Mouse (Mus musculus) limb, embryonic 12.5 days (tissue): ENCODE measurements around the gene Stk40. TPM values are rescaled to one million over a fixed set of nuclear protein-coding genes. Genes with fewer than 3 reads are reported as not detected.
A peak's percentile ranks its signal among the peaks of the same experiment; 100 is the strongest.

Source experiments
- ATAC-seq: fragments of 200-750 bp; cut with Nextera tagmentation; 2 replicates; pipeline ENCODE4 v1.8.0; 2017; ENCODE audit warnings: low read depth, moderate TSS enrichment; ENCODE audit not compliant: insufficient number of reproducible peaks, insufficient read depth, low FRiP score, low TSS enrichment
- H3K27ac ChIP-seq: fragments of 300-500 bp; sonication (generic); 2 replicates; pipeline ENCODE4 v1.5.1; 2016; ENCODE audit warnings: mild to moderate bottlenecking, moderate library complexity
- H3K27me3 ChIP-seq: fragments of 300-500 bp; sonication (generic); 2 replicates; pipeline ENCODE4 v1.6.1; 2016; ENCODE audit warnings: mild to moderate bottlenecking, moderate library complexity
- H3K36me3 ChIP-seq: fragments of 300-500 bp; sonication (generic); 2 replicates; pipeline ENCODE4 v1.6.1; 2016; ENCODE audit warnings: mild to moderate bottlenecking, moderate library complexity
- H3K4me1 ChIP-seq: fragments of 300-500 bp; sonication (generic); replicated peaks from 2 replicates; pipeline ENCODE4 v1.6.1; 2016
- H3K4me2 ChIP-seq: fragments of 300-500 bp; sonication (generic); 2 replicates; pipeline ENCODE4 v1.6.1; 2016; ENCODE audit warnings: mild to moderate bottlenecking, moderate library complexity
- H3K4me3 ChIP-seq: fragments of 300-500 bp; sonication (generic); replicated peaks from 2 replicates; pipeline ENCODE4 v1.5.1; 2016; ENCODE audit warnings: mild to moderate bottlenecking
- H3K9ac ChIP-seq: fragments of 300-500 bp; sonication (generic); replicated peaks from 2 replicates; pipeline ENCODE4 v1.6.1; 2016; ENCODE audit warnings: mild to moderate bottlenecking, moderate library complexity
- H3K9me3 ChIP-seq: fragments of 300-500 bp; sonication (generic); 2 replicates; pipeline ENCODE4 v1.6.1; 2016; ENCODE audit warnings: mild to moderate bottlenecking, moderate library complexity
- WGBS: fragments of 180-500 bp; shearing (Covaris S2); methylation state at CpG from one replicate; pipeline ENCODE4 v1.1.7; 2016; 5-methylcytosine and 5-hydroxymethylcytosine counted together
- polyA plus RNA-seq: library from polyadenylated mRNA; unstranded; fragments of >200 nt; fragmentation: Nextera tagmentation; extraction: Ambion mirVana; gene quantifications from 2 replicates; pipeline ENCODE4 v1.2.1, GENCODE M21; 2016

The Stk40 gene
- polyA plus RNA-seq, 1 experiment from 2014 or later, result 41.1 TPM

DNA sequence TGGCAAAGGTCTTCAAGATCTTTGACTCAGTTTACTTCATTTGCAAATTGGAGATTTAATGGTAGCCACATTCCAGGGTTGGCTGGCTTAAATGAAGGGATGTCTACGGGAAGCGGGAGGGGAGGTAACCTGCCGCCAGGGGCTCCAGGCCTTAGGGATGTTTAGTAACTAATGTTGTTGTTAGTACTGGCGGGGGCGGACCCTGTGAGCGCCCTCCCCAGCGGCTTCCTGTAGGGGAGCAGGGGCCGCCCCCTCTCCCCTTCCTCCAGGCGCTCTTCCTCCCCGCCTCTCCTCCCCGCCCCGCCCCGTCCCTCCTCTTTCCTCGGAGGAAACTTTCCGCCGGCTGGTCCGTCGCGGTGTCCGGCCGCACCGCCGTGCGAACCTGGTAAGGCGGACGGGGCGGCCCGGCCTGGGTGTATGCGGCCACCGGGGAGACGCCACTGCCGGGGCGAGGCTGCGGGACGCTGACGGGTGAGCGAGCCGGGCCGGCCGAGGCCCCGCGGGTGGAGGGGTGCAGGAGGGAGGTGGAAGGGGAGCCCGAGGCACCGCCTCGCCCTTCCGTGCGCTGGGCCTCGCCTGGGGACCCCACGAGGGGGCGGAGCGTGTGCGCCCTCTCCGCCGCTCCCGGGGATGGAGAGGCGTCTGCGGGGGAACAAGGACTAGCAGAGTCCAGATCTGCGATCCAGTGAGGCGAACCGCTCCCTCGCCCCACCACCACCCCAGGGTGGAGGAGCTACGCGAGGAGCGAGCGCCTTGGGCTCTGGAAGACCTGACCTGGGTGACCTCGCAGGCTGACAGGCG is 44.6 kb downstream of the Stk40 start:
- H3K4me2 ChIP-seq, result peak overlapping the region; percentile 99
- peaks cover 15% of the 10 kb centered on the region for H3K36me3 ChIP-seq
- ATAC-seq, result no peak
- H3K4me1 ChIP-seq, result peaks cover 60% of the 10 kb centered on the region
- peak overlapping the region; percentile 80 for H3K4me3 ChIP-seq
- peak overlapping the region; percentile 98 for H3K27ac ChIP-seq
- H3K27me3 ChIP-seq, result no peaks in the 10 kb centered on the region
- H3K9ac ChIP-seq, result peak overlapping the region; percentile 92
- under 1% methylated on average over 64 of the region's 67 CpGs for WGBS
- H3K9me3 ChIP-seq, result no peaks in the 10 kb centered on the region

DNA sequence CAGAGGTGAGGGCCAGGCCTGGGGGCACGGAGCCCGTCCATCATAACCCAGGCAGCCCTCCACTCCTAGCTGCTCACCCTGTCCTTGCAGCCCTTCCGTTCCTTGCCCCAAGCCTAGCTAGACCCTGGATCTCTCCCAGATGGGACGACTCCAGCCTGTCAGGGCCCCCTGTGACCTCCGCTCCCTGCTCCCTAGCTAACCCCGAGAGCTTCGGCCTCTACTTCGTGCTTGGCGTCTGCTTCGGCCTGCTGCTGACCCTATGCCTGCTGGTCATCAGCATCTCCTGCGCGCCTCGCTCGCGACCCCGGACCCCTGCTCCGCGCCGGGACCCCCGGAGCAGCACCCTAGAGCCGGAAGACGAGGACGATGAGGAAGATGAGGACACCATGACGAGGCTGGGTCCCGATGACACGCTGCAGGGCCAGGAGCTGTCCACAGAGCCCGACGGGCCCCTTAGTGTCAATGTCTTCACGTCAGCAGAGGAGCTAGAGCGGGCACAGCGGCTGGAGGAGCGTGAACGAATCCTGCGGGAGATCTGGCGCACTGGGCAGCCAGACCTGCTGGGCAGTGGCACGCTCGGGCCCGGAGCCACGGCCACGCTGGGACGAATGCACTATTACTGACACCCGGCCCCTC is 45.4 kb downstream of the Stk40 start:
- no peak for ATAC-seq
- Histone ChIP-seq H3K4me3 (peak overlapping the region; percentile 80), H3K9me3 (no peaks in the 10 kb centered on the region), H3K4me2 (peak overlapping the region; percentile 99), H3K9ac (peak overlapping the region; percentile 92), H3K4me1 (peaks cover 60% of the 10 kb centered on the region), H3K27ac (peak overlapping the region; percentile 98), H3K27me3 (no peaks in the 10 kb centered on the region), H3K36me3 (peaks cover 15% of the 10 kb centered on the region)
- 8% methylated on average over 42 of the region's 42 CpGs for WGBS

DNA sequence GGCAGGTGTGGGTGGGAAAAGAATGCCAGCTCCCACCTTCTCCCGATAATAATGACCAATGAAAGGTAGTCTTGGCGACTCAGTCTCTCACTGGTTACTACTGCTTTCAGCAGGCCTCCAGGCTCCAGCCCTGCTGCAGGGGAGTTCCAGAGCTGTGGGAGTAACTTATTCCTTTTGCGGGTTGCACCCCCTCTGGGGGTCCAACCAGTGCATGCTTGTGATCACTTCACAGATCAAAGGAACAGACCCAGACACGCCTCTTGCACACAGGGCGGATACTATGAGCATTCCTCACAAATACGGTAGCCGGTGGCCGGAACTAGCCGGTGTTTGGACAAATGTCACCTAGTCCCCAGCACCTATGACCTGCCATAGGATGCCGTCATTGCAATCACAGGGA is 46.0 kb downstream of the Stk40 start:
- Histone ChIP-seq H3K9ac (peak overlapping the region; percentile 92), H3K27me3 (no peaks in the 10 kb centered on the region), H3K4me2 (peak overlapping the region; percentile 99), H3K9me3 (no peaks in the 10 kb centered on the region), H3K27ac (peak overlapping the region; percentile 98), H3K4me3 (peak overlapping the region; percentile 80), H3K36me3 (peaks cover 15% of the 10 kb centered on the region), H3K4me1 (peaks cover 60% of the 10 kb centered on the region)
- ATAC-seq, result peak; percentile 18
- 7% methylated on average over 10 of the region's 10 CpGs for WGBS

DNA sequence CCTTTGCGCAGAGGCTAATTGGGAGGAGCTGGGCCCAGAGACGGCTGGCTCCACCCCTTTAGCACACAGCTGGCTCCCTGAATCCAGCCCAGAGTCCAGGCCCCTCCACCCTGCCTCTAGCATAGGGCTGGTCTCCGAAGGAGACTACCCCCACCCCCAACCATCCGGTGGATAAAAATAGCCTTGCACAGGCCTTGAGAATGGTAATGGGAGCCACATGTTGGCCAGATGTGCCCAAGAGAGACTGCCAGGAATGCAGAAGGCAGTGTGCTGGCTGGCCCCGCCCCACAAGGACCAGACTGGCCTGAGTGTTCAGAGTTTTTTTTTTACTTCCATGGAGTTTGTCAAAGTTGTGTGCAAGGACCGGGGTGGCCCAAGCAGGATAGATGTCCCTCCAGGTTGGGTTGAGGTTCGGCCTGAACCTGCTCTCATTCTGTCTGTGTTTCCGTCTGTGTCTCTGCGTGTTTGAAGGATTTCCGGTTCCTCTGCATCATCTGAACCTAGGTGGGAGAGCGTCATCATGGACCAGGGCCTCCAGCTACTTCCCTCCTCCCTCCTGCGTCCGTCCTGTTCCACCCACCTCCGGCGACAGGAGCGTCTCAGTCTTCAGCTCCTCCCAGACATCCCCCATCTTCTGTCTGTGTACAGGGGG is 46.7 kb downstream of the Stk40 start:
- peak; percentile 89 for ATAC-seq
- 7% methylated on average over 16 of the region's 16 CpGs for WGBS

DNA sequence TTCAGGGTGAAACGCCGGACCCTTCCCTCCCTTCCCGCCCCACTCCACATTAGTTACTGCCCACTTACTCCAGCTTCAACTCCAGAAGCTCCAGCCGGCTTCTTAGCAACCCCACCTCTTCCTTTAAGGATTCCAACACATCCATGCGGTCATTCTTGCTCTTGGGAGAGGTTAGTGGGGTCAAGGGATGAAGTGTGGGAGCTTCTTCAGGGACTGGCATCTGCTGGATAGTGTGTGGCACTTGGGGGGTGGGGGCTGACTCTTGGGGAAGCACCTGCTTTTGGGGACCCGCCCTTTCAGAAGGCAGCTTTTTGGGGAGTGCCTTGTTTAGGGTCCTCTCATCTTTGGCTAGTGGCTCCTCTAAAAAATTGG is 47.2 kb downstream of the Stk40 start:
- peaks cover 63% of the 10 kb centered on the region for H3K4me1 ChIP-seq
- peak overlapping the region; percentile 80 for H3K4me3 ChIP-seq
- peak overlapping the region; percentile 98 for H3K27ac ChIP-seq
- peaks cover 15% of the 10 kb centered on the region for H3K36me3 ChIP-seq
- H3K27me3 ChIP-seq, result no peaks in the 10 kb centered on the region
- H3K9me3 ChIP-seq, result no peaks in the 10 kb centered on the region
- WGBS, result 38% methylated on average over 6 of the region's 6 CpGs
- H3K9ac ChIP-seq, result peak overlapping the region; percentile 50; the same call in 1 of the 2 replicates
- no peak for ATAC-seq
- peak overlapping the region; percentile 99 for H3K4me2 ChIP-seq

More for the DNA sequence above, 46.7 kb downstream of the Stk40 start:
- peak overlapping the region; percentile 98 for H3K27ac ChIP-seq
- peaks cover 62% of the 10 kb centered on the region for H3K4me1 ChIP-seq
- no peaks in the 10 kb centered on the region for H3K27me3 ChIP-seq
- peak overlapping the region; percentile 92; the same call in 1 of the 2 replicates for H3K9ac ChIP-seq
- H3K4me3 ChIP-seq, result peak overlapping the region; percentile 80
- H3K36me3 ChIP-seq, result peaks cover 15% of the 10 kb centered on the region
- H3K9me3 ChIP-seq, result no peaks in the 10 kb centered on the region
- peak overlapping the region; percentile 99 for H3K4me2 ChIP-seq

DNA sequence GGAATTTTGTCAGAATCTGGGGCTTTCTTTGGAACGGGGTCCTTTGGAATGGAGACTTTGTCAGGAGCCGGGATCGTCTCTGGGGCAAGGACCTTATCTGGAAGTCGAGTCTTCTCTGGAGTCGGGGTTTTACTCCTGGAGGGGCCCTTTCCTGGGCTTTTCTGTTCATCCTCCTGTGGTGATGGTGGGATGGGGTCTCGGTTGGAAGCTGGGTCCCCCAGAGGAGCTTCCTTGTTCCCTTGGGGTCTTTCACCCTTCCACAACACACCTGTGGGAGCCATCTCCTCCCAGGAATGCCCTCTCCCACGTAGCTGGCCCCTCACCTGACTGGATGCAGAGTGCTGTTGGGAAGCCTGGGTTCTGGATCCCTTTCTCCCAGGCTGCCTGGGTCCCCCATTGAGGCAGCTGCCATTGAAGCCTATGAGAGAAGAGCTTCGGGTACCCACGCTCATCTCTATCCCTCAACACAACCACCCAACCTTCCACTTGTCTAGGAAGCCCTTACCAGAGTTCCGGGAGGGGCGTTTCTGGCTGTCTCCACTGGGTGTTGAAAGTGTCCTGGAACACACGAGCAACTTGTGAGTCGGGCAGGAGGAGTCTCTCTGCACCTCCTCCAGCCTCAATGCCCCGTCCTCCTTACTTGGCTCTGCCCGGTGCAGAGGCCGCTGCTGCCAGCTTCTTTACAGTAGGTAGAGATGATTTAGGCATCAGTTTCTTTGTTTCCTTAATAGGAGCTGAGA is 48.1 kb downstream of the Stk40 start:
- no peaks in the 10 kb centered on the region for H3K27me3 ChIP-seq
- peaks cover 3% of the 10 kb centered on the region; the same call in 1 of the 2 replicates for H3K9me3 ChIP-seq
- no peak overlapping the region for H3K9ac ChIP-seq
- peaks cover 62% of the 10 kb centered on the region for H3K4me1 ChIP-seq
- no peak for ATAC-seq
- H3K4me2 ChIP-seq, result peak overlapping the region; percentile 99; the same call in 1 of the 2 replicates
- peaks cover 20% of the 10 kb centered on the region for H3K36me3 ChIP-seq
- WGBS, result 80% methylated on average over 16 of the region's 16 CpGs
- H3K27ac ChIP-seq, result peak overlapping the region; percentile 98; the same call in 1 of the 2 replicates
- H3K4me3 ChIP-seq, result no peak overlapping the region

DNA sequence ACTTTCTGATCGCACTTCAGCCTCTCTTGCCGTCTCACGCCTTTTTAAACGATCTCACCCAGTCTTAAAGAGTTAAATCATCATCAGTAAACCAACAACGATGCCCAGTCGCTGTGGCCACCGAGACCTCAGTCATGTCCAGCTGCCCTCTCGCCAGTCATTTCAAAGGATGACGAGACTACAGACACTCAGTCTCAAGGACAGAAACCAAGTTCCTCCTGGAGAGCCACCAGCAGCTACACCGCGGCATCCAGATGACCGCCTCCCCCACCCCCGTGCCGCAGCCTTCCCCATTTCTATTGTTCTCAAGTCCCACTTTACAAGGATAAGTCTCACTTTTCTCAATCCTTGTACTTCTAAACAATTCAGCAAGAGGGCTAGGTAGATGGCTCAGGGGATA is 49.1 kb downstream of the Stk40 start:
- peaks cover 22% of the 10 kb centered on the region for H3K36me3 ChIP-seq
- no peak overlapping the region for H3K4me2 ChIP-seq
- 61% methylated on average over 14 of the region's 14 CpGs for WGBS
- no peaks in the 10 kb centered on the region for H3K27me3 ChIP-seq
- H3K4me3 ChIP-seq, result no peak overlapping the region
- H3K4me1 ChIP-seq, result peaks cover 53% of the 10 kb centered on the region
- H3K9ac ChIP-seq, result no peak overlapping the region
- H3K27ac ChIP-seq, result no peak overlapping the region
- peaks cover 5% of the 10 kb centered on the region; the same call in 1 of the 2 replicates for H3K9me3 ChIP-seq
- no peak for ATAC-seq

DNA sequence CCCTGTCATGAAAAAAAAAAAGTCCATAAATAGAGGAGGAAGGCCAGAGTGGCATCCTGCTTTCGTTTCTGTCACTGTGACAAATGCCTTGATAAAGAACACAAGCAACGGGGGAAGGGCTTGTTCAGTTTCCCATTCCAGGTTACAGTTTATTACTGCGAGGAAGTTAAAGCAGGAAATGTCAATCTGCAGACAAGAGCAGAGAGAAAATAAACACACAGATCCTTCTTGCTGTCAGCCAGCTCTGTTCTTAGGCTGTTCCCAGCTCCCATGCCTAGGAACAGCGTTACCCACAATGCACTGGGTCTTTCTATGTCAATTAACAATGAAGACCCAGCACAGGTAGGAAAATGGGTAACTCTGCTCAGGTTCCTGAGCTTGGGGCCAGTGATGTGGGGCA is 51.4 kb downstream of the Stk40 start:
- Histone ChIP-seq H3K27me3 (no peaks in the 10 kb centered on the region), H3K4me3 (no peak overlapping the region), H3K36me3 (peaks cover 22% of the 10 kb centered on the region), H3K4me2 (no peak overlapping the region), H3K4me1 (peaks cover 38% of the 10 kb centered on the region), H3K9ac (no peak overlapping the region), H3K27ac (peak overlapping the region; percentile 78), H3K9me3 (peaks cover 5% of the 10 kb centered on the region; the same call in 1 of the 2 replicates)
- 38% methylated on average over 4 of the region's 4 CpGs for WGBS
- no peak for ATAC-seq

DNA sequence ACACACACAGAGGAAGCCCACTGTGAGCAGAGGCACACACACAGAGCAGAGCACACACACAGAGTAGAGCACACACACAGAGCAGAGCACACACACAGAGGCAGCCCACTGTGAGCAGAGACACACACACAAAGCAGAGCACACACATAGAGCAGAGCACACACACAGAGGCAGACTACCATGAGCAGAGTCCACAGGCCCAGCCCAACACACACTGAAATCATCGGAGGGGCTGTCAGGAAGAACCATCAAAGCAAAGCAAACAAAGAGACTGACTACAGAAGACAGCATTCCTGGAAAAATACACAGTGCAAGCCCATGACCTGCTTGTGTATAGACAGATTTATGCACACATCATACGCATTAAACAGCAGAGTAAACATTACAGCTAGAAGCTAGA is 52.1 kb downstream of the Stk40 start:
- H3K27me3 ChIP-seq, result no peaks in the 10 kb centered on the region
- 66% methylated on average over 2 of the region's 2 CpGs for WGBS
- no peak overlapping the region for H3K4me2 ChIP-seq
- no peak overlapping the region for H3K4me3 ChIP-seq
- H3K27ac ChIP-seq, result peak overlapping the region; percentile 78
- H3K4me1 ChIP-seq, result peaks cover 32% of the 10 kb centered on the region
- no peak overlapping the region for H3K9ac ChIP-seq
- ATAC-seq, result no peak
- H3K9me3 ChIP-seq, result peaks cover 5% of the 10 kb centered on the region; the same call in 1 of the 2 replicates
- H3K36me3 ChIP-seq, result peaks cover 22% of the 10 kb centered on the region

DNA sequence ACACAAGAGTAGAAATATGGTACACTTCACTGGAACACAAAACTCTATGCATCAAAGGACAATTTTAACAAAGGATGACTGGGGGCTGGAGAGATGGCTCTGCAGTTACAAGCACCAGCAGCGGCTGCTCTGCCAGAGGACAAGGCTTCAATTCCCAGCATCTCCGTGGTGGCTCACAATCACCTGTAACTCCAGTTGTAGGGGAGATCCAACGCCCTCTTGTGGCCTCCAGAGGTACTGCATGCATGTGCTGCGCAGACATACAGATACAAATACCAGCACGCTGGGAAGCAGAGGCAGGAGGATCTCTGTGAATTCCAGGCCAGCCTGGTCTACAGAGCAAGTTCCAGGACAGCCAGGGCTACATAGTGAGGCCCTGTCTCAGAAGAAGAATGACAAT is 52.9 kb downstream of the Stk40 start:
- peaks cover 25% of the 10 kb centered on the region for H3K4me1 ChIP-seq
- no peak overlapping the region for H3K4me3 ChIP-seq
- H3K9ac ChIP-seq, result no peak overlapping the region
- WGBS, result 59% methylated on average over 5 of the region's 5 CpGs
- no peaks in the 10 kb centered on the region for H3K27me3 ChIP-seq
- no peak for ATAC-seq
- no peak overlapping the region for H3K4me2 ChIP-seq
- peaks cover 5% of the 10 kb centered on the region; the same call in 1 of the 2 replicates for H3K9me3 ChIP-seq
- H3K27ac ChIP-seq, result no peak overlapping the region
- peaks cover 21% of the 10 kb centered on the region for H3K36me3 ChIP-seq
